Mouse (Mus musculus) 3T3-L1 (cell line): Measurements from ENCODE around the gene Gm17387.

Experiments used
- DNase-seq: peaks from one replicate; pipeline ENCODE4 v3.0.0-alpha.2; 2015; ENCODE audit warnings: low read depth, low spot score

Gene Gm17387

GRCm38 (mm10) chr7:141072017-141072745, 43.2 kb downstream of the Gm17387 start:
- no peak for DNase-seq

- DNase-seq: no peak
Observed at GRCm38 (mm10) chr7:141073782-141074181, 44.9 kb downstream of the Gm17387 start.

- DNase-seq: no peak
Observed at GRCm38 (mm10) chr7:141077841-141078240, 48.9 kb downstream of the Gm17387 start, which contains the start of gene Pkp3. Gene Pkp3 (plus strand): TSS chr7:141078218.

- peak; percentile 47 for DNase-seq
Observed at GRCm38 (mm10) chr7:141078876-141079275, 49.9 kb downstream of the Gm17387 start.
